Mouse (Mus musculus) cerebellum, adult 2 months (tissue): ENCODE data around the gene Fam107b.

Experiments used
- CTCF ChIP-seq: fragments of 200-500 bp; IDR thresholded peaks from 2 replicates; pipeline ENCODE4 v1.5.1; 2011; ENCODE audit warnings: low read depth, mild to moderate bottlenecking, control low read depth, low read length, moderate library complexity, borderline replicate concordance; ENCODE audit not compliant: insufficient read depth
- POLR2A ChIP-seq: fragments of 200-500 bp; IDR thresholded peaks from 2 replicates; pipeline ENCODE4 v1.6.1; 2011; ENCODE audit warnings: low read length, control low read depth, borderline replicate concordance; ENCODE audit not compliant: insufficient read depth

GRCm38 (mm10) chr2:3758406-3758805 lies 188.1 kb downstream of the Fam107b start:
- TF ChIP-seq POLR2A (no peak), CTCF (0 out of 2 replicates have a peak, but pooled peaks have one; percentile 10)
